Mouse (Mus musculus): Measurements from ENCODE around the gene Rsph9. TPM values are rescaled to one million over a fixed set of nuclear protein-coding genes. Genes with fewer than 3 reads are reported as not detected.
A peak's percentile ranks its signal among the peaks of the same experiment; 100 is the strongest.

Rsph9 gene
- polyA plus RNA-seq, 1 experiment from 2014 or later = 9.6 TPM

- no peak for ATAC-seq (ENCODE audit: insufficient number of reproducible peaks, low FRiP score, low TSS enrichment, low read depth)
- 76% methylated on average over 8 of the region's 8 CpGs for WGBS
- H3K4me3 ChIP-seq = no peak overlapping the region
Observed at GRCm38 (mm10) chr17:46138563-46139236, 5.3 kb downstream of the Rsph9 start.

DNA sequence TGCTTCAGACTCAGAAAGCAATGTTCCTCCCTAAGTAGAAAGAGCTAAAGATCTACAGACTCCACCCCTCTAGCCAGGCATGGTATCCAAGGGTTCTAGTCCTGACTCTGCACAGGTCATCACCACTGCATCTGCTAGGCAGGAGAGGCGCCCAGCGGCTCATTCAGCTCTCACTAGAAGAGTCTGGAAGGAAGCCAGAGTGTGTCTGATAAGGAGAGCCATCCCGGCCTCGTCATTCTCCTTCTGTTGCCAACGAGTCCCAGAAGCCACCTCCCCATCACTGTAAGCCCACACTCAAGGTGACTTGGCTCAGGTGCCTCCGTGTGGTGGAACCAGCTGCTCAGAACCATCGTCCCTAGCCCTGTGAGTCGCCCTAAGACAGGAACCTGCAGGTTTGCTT, 11.2 kb downstream of the Rsph9 start:
- H3K9me3 ChIP-seq = no peaks in the 10 kb centered on the region
- no peaks in the 10 kb centered on the region for H3K27me3 ChIP-seq
- no peak overlapping the region for H3K9ac ChIP-seq
- H3K4me1 ChIP-seq = peaks cover 11% of the 10 kb centered on the region; the same call in 1 of the 2 replicates
- no peak for ATAC-seq (ENCODE audit: insufficient number of reproducible peaks, low FRiP score, low TSS enrichment, low read depth)
- H3K36me3 ChIP-seq = peaks cover 24% of the 10 kb centered on the region
- no peak overlapping the region for H3K4me3 ChIP-seq
- H3K27ac ChIP-seq = no peak overlapping the region
- WGBS = 74% methylated on average over 8 of the region's 8 CpGs
- no peak overlapping the region for H3K4me2 ChIP-seq

More at GRCm38 (mm10) chr17:46138563-46139236, 5.3 kb downstream of the Rsph9 start:
- 0 out of 2 replicates have a peak, but pooled peaks cover 2% of the 10 kb centered on the region for H3K36me3 ChIP-seq
- H3K4me2 ChIP-seq = no peak overlapping the region
- peaks cover 6% of the 10 kb centered on the region for H3K4me1 ChIP-seq
- H3K9me3 ChIP-seq = no peaks in the 10 kb centered on the region
- H3K9ac ChIP-seq = no peak overlapping the region
- no peak overlapping the region for H3K27ac ChIP-seq
- no peaks in the 10 kb centered on the region for H3K27me3 ChIP-seq

DNA sequence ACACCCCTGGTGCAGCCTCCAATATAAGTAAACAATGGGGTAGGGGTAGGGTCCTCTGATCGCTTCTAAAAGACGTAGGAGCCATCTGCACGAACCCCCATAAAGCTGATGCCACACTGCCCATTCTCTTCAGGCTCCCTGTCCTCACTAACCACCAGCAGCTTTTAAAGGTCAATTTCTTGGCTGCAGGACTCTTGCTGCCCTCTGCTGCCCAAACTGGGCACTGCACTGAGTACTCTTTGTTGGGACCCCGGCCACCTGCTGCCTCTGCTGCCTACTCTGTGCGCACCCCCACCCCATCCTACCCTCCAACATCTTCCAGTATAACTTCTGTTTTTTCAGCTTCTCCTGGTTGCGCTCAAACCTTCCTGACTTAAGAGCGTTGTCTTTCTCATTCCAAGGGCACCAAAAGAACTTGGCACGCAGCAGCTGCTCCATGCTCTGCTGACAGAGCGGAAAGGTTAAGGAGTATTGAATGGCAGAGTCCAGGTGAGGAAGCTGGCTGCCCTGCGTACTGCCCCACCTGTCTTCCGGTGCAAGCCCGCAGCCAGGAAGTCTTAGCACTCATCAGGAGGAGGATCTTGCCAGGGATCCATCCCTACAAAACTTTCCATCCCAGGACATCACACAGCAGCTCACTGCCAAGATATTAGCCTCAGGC, 11.8 kb downstream of the Rsph9 start:
- no peak overlapping the region for H3K27ac ChIP-seq
- no peaks in the 10 kb centered on the region for H3K27me3 ChIP-seq
- peaks cover 31% of the 10 kb centered on the region for H3K36me3 ChIP-seq
- no peaks in the 10 kb centered on the region for H3K9me3 ChIP-seq
- no peak for ATAC-seq (ENCODE audit: insufficient number of reproducible peaks, low FRiP score, low TSS enrichment, low read depth)
- H3K4me2 ChIP-seq = no peak overlapping the region
- peaks cover 11% of the 10 kb centered on the region; the same call in 1 of the 2 replicates for H3K4me1 ChIP-seq
- no peak overlapping the region for H3K9ac ChIP-seq
- H3K4me3 ChIP-seq = no peak overlapping the region
- WGBS = 15% methylated on average over 12 of the region's 12 CpGs

- Histone ChIP-seq H3K4me2 (no peak overlapping the region), H3K27me3 (no peaks in the 10 kb centered on the region), H3K4me3 (no peak overlapping the region), H3K9me3 (no peaks in the 10 kb centered on the region), H3K4me1 (peaks cover 11% of the 10 kb centered on the region; the same call in 1 of the 2 replicates), H3K9ac (no peak overlapping the region), H3K36me3 (peaks cover 53% of the 10 kb centered on the region), H3K27ac (peak overlapping the region; percentile 69)
- ATAC-seq (ENCODE audit: insufficient number of reproducible peaks, low FRiP score, low TSS enrichment, low read depth) = peak; percentile 75; the same call in 1 of the 2 replicates
- 62% methylated on average over 13 of the region's 13 CpGs for WGBS
Observed at GRCm38 (mm10) chr17:46129741-46130498, 14.1 kb downstream of the Rsph9 start.

DNA sequence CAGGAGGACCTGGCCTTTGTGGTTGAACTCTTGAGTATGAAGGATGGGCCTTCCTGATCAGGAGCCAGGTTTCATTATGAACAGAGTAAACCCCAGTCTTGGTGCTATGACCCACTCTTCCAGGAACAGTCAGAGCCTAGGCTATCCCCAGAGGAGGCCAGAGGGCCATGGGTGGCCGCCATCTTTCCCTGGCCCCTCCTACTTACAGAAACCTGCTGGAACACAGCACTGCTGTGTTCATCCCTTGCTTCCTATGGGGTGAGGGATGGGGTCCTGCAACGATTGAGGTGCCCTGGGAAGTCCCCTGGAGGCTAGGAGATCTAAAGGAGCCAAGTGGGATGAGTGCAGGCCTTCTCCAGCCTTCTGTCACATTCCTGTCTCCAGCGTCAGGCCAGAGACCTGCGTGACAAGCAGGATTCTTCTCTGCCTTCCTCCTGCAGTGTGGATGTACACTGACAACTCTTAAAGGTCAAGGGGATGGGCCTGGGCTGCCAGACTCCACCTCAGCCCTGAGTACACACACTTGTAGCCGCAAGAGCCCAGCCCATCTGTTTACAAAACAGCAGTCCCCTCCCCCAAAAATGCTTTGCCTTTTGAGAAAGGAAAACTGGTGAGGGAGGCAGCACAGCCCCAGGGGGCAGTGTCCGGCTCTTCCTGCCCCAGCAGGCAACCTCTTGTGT, 16.1 kb downstream of the Rsph9 start:
- Histone ChIP-seq H3K9me3 (no peaks in the 10 kb centered on the region), H3K27me3 (no peaks in the 10 kb centered on the region), H3K9ac (no peak overlapping the region), H3K4me1 (peaks cover 11% of the 10 kb centered on the region; the same call in 1 of the 2 replicates), H3K36me3 (peaks cover 73% of the 10 kb centered on the region), H3K27ac (no peak overlapping the region), H3K4me3 (no peak overlapping the region), H3K4me2 (no peak overlapping the region)
- ATAC-seq (ENCODE audit: insufficient number of reproducible peaks, low FRiP score, low TSS enrichment, low read depth) = no peak
- 76% methylated on average over 6 of the region's 6 CpGs for WGBS

GRCm38 (mm10) chr17:46126608-46127007, 17.4 kb downstream of the Rsph9 start:
- peaks cover 86% of the 10 kb centered on the region for H3K36me3 ChIP-seq
- H3K27ac ChIP-seq = no peak overlapping the region

GRCm38 (mm10) chr17:46123953-46124700, 19.9 kb downstream of the Rsph9 start:
- no peak overlapping the region for H3K27ac ChIP-seq
- H3K9ac ChIP-seq = no peak overlapping the region
- no peaks in the 10 kb centered on the region for H3K9me3 ChIP-seq
- H3K4me1 ChIP-seq = no peaks in the 10 kb centered on the region
- H3K36me3 ChIP-seq = peaks cover 89% of the 10 kb centered on the region
- H3K4me3 ChIP-seq = no peak overlapping the region
- WGBS = 88% methylated on average over 12 of the region's 12 CpGs
- no peaks in the 10 kb centered on the region for H3K27me3 ChIP-seq
- ATAC-seq (ENCODE audit: insufficient number of reproducible peaks, low FRiP score, low TSS enrichment, low read depth) = no peak
- no peak overlapping the region for H3K4me2 ChIP-seq

More at GRCm38 (mm10) chr17:46126608-46127007, 17.4 kb downstream of the Rsph9 start:
- no peak overlapping the region for H3K9ac ChIP-seq
- ATAC-seq (ENCODE audit: insufficient number of reproducible peaks, low FRiP score, low TSS enrichment, low read depth) = no peak
- peaks cover 11% of the 10 kb centered on the region; the same call in 1 of the 2 replicates for H3K4me1 ChIP-seq
- 31% methylated on average over 6 of the region's 6 CpGs for WGBS
- H3K27me3 ChIP-seq = no peaks in the 10 kb centered on the region
- no peak overlapping the region for H3K4me3 ChIP-seq
- H3K9me3 ChIP-seq = no peaks in the 10 kb centered on the region
- H3K4me2 ChIP-seq = no peak overlapping the region

GRCm38 (mm10) chr17:46123285-46123684, 20.7 kb downstream of the Rsph9 start:
- peaks cover 89% of the 10 kb centered on the region for H3K36me3 ChIP-seq

GRCm38 (mm10) chr17:46122791-46123190, 21.2 kb downstream of the Rsph9 start:
- Histone ChIP-seq H3K9ac (no peak overlapping the region), H3K36me3 (peaks cover 89% of the 10 kb centered on the region)

More at GRCm38 (mm10) chr17:46123285-46123684, 20.7 kb downstream of the Rsph9 start:
- Histone ChIP-seq H3K4me2 (no peak overlapping the region), H3K4me1 (peaks cover 3% of the 10 kb centered on the region; the same call in 1 of the 2 replicates), H3K9ac (no peak overlapping the region), H3K27ac (no peak overlapping the region), H3K4me3 (no peak overlapping the region), H3K27me3 (no peaks in the 10 kb centered on the region), H3K9me3 (no peaks in the 10 kb centered on the region)
- no peak for ATAC-seq (ENCODE audit: insufficient number of reproducible peaks, low FRiP score, low TSS enrichment, low read depth)
- WGBS = 84% methylated on average over 4 of the region's 4 CpGs

GRCm38 (mm10) chr17:46119641-46120040, 24.4 kb downstream of the Rsph9 start:
- Histone ChIP-seq H3K36me3 (peaks cover 63% of the 10 kb centered on the region), H3K27me3 (no peaks in the 10 kb centered on the region), H3K9me3 (no peaks in the 10 kb centered on the region), H3K27ac (no peak overlapping the region), H3K4me2 (no peak overlapping the region), H3K4me3 (no peak overlapping the region), H3K4me1 (peaks cover 37% of the 10 kb centered on the region), H3K9ac (no peak overlapping the region)
- 79% methylated on average over 10 of the region's 10 CpGs for WGBS
- ATAC-seq (ENCODE audit: insufficient number of reproducible peaks, low FRiP score, low TSS enrichment, low read depth) = no peak

More at GRCm38 (mm10) chr17:46122791-46123190, 21.2 kb downstream of the Rsph9 start:
- Histone ChIP-seq H3K4me3 (no peak overlapping the region), H3K4me2 (no peak overlapping the region), H3K27ac (no peak overlapping the region), H3K9me3 (no peaks in the 10 kb centered on the region), H3K27me3 (no peaks in the 10 kb centered on the region), H3K4me1 (peaks cover 8% of the 10 kb centered on the region; the same call in 1 of the 2 replicates)
- 96% methylated on average over 4 of the region's 4 CpGs for WGBS
- no peak for ATAC-seq (ENCODE audit: insufficient number of reproducible peaks, low FRiP score, low TSS enrichment, low read depth)

DNA sequence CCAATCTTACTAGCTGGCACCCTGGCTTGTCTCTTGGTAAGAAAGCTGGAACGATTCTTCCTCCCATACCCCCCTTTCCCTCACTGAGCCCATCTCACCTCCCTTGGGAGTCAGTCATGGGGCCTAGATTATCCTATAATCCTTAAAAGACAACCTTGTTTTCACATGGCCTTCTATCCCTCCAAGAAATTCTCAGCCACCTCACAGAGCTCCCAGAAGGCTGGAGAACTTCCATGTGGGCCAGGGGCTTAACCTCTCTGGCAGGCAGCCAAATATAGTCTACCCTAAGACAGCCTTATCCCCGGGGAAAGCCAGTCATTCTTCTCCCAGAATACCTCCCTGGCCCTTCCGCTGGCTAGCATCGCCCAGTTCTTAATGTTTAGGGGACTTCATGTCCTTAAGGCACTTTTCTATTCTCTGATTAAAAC, 25.6 kb downstream of the Rsph9 start:
- peaks cover 51% of the 10 kb centered on the region for H3K36me3 ChIP-seq
- peaks cover 45% of the 10 kb centered on the region for H3K4me1 ChIP-seq
- 54% methylated on average over 4 of the region's 4 CpGs for WGBS
- no peaks in the 10 kb centered on the region for H3K27me3 ChIP-seq
- H3K27ac ChIP-seq = no peak overlapping the region
- H3K9me3 ChIP-seq = no peaks in the 10 kb centered on the region
- H3K4me2 ChIP-seq = no peak overlapping the region
- no peak overlapping the region for H3K4me3 ChIP-seq
- no peak overlapping the region for H3K9ac ChIP-seq
- no peak for ATAC-seq (ENCODE audit: insufficient number of reproducible peaks, low FRiP score, low TSS enrichment, low read depth)

All from limb, embryonic 15.5 days (tissue).